Mouse (Mus musculus): ENCODE results near the gene Gnl3l. TPM values are rescaled to one million over a fixed set of nuclear protein-coding genes. Genes with fewer than 3 reads are reported as not detected.
A peak's percentile ranks its signal among the peaks of the same experiment; 100 is the strongest.

Gnl3l gene
- polyA plus RNA-seq, 1 experiment from 2014 or later, result 61.1 TPM

DNA sequence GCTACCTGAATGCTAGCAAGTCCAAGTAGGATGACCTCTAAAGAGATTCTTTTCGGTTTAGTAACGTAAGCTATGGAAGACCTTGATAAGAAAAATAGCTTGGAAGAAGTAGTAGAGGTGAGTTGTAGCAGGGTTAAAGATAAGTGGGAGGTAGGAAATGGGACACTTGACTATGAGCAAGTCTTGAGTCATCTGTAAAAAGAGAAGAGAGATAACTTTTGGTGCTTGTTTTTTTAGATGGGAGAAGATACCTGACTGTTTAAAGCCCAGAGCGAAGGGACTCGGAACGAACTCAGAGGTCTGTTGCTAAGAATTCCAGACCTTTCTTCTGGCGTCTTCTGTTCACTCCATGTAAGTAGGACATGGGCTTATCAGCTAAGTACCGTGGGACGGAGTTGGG is 28.7 kb upstream of the Gnl3l start, which contains the start of gene Fgd1:
Fgd1 (plus strand) TSS at position 301 of the 400 bp plus-strand sequence.
- Histone ChIP-seq H3K27me3 (replicated peaks) (no peaks in the 10 kb centered on the region), H3K4me1 (peaks cover 15% of the 10 kb centered on the region), H3K9ac (peak within 1 kb of the TSS; percentile 81), H3K36me3 (no peaks in the 10 kb centered on the region), H3K27ac (peak within 1 kb of the TSS; percentile 72), H3K4me3 (peak within 1 kb of the TSS; percentile 66), H3K9me3 (no peaks in the 10 kb centered on the region), H3K4me2 (replicated peaks) (peak within 1 kb of the TSS; percentile 68)
- no peak for ATAC-seq (ENCODE audit: low FRiP score, low read depth)
- 96% methylated on average over 8 of the region's 8 CpGs for WGBS

DNA sequence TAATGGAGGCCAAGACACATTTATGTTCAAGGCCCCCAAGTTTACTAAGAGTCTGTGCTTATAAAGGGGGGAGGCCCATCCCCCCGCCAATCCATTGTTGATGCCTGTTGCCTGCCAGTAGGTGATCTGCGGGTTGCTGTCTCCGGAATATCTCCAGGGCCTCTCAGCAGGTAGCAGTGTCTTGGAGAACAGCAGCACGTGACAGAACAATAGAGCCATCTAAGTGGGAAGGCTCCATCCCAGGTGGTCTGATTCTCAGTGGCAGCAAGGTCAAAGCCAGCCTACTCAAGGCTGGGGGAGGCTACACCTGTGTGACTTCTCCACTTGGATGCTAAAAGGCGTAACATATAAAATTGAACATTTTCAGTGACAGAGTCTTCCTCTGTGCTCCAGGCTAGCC is 24.1 kb upstream of the Gnl3l start:
- Histone ChIP-seq H3K27ac (no peak overlapping the region), H3K9ac (no peak overlapping the region), H3K4me1 (no peaks in the 10 kb centered on the region), H3K4me3 (no peak overlapping the region), H3K36me3 (no peaks in the 10 kb centered on the region), H3K9me3 (no peaks in the 10 kb centered on the region), H3K27me3 (replicated peaks) (no peaks in the 10 kb centered on the region), H3K4me2 (replicated peaks) (no peak overlapping the region)
- WGBS, result 46% methylated on average over 5 of the region's 5 CpGs
- ATAC-seq (ENCODE audit: low FRiP score, low read depth), result no peak

DNA sequence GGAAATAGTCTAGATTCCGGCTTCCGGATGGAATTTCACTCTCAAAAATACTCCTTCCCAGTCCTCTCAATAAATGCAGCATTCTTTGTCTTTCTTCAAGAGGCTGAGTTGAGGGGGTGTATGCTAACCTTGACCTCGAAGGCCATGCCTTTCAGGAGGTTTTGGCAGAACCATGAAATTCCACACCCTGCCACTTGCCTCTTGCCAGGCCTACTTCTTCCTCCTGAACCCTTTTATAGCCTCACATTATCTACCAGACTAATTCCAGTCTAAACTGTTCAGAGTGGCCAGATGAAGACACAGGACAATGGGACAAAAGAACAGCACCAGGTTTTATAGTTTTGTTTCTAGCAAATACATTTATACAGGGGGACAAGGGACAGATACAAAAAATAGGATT is 14.3 kb upstream of the Gnl3l start:
- 70% methylated on average over 3 of the region's 3 CpGs for WGBS
- Histone ChIP-seq H3K27me3 (replicated peaks) (no peaks in the 10 kb centered on the region), H3K36me3 (no peaks in the 10 kb centered on the region), H3K9ac (no peak overlapping the region), H3K27ac (no peak overlapping the region), H3K4me1 (no peaks in the 10 kb centered on the region), H3K4me2 (replicated peaks) (no peak overlapping the region), H3K4me3 (no peak overlapping the region), H3K9me3 (no peaks in the 10 kb centered on the region)
- ATAC-seq (ENCODE audit: low FRiP score, low read depth), result no peak

DNA sequence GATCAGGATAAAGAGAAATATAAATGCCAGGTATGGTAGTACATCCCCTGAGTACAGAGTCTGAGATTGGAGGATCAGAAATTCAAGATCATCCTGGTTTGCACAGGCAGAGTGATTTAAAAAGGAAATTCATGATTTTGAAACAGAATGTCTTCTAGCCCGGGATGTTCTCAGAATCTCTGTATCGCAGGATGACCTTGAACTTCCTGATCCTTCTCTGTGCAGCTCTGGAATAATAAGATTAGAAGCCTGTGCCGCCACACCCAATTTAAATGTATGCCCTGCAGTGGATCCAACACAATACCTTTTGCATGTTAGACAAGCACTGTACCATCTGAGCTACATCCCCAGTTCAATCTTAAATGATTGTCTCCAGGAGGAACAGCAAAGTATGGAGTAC is 1.7 kb upstream of the Gnl3l start:
- Histone ChIP-seq H3K9me3 (no peaks in the 10 kb centered on the region), H3K4me1 (no peaks in the 10 kb centered on the region), H3K9ac (no peak overlapping the region), H3K36me3 (no peaks in the 10 kb centered on the region), H3K27me3 (replicated peaks) (no peaks in the 10 kb centered on the region), H3K27ac (no peak overlapping the region), H3K4me2 (replicated peaks) (peak overlapping the region; percentile 59; the same call in 1 of the 2 replicates), H3K4me3 (no peak overlapping the region)
- WGBS, result 83% methylated on average over 3 of the region's 3 CpGs
- ATAC-seq (ENCODE audit: low FRiP score, low read depth), result no peak

DNA sequence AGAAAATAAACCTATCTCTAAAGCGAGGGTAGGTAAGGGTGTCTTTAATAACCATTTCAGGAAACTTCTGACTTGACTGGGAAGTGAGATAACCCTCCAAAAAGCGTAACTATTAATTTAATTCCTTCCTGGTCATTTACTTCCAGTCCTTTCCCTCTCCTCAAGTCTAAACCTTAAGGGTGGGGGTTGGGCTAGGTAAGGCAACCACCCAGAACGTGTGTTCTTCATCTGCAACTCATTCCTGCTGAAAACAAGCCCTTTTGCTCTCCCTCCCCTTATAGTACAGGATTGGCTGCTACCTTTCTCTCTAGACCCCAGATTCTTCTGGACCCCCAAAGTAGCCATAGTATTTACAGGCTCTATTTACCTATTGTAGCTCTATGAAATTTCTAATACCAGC is 775 bp upstream of the Gnl3l start:
- 12% methylated on average over 3 of the region's 3 CpGs for WGBS
- no peaks in the 10 kb centered on the region for H3K4me1 ChIP-seq
- peak overlapping the region; percentile 59 for H3K4me2 ChIP-seq (replicated peaks)
- H3K27ac ChIP-seq, result no peak overlapping the region
- H3K27me3 ChIP-seq (replicated peaks), result no peaks in the 10 kb centered on the region
- ATAC-seq (ENCODE audit: low FRiP score, low read depth), result no peak
- H3K4me3 ChIP-seq, result peak overlapping the region; percentile 39
- 0 out of 2 replicates have a peak overlapping the region, but pooled peaks have one; percentile 26 for H3K9ac ChIP-seq
- no peaks in the 10 kb centered on the region for H3K36me3 ChIP-seq
- H3K9me3 ChIP-seq, result no peaks in the 10 kb centered on the region

DNA sequence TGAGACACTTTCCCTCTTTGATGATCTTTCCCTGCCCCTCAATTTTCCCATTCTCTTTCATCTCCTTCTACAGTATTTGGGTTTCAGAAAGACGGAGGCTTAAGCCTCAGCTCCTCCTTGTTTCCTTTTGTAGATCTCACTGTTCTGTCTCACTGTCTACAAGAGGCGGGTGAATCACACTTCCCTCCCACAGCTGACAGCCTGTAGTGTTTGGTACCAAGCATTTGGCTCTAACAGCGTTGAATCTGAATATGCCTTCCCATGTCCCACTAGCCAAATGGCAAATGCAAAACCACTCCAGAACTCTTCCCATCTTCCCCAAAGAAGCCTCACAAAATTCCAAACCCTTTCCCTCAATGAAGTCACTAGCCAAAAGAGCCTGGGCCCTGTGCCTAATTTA is 20.3 kb downstream of the Gnl3l start:
- H3K4me1 ChIP-seq, result no peaks in the 10 kb centered on the region
- no peak overlapping the region for H3K27ac ChIP-seq
- peaks cover 42% of the 10 kb centered on the region; the same call in 1 of the 2 replicates for H3K36me3 ChIP-seq
- 93% methylated on average over 3 of the region's 3 CpGs for WGBS
- ATAC-seq (ENCODE audit: low FRiP score, low read depth), result no peak
- no peak overlapping the region for H3K9ac ChIP-seq
- H3K27me3 ChIP-seq (replicated peaks), result no peaks in the 10 kb centered on the region
- H3K9me3 ChIP-seq, result no peaks in the 10 kb centered on the region
- no peak overlapping the region for H3K4me2 ChIP-seq (replicated peaks)
- no peak overlapping the region for H3K4me3 ChIP-seq

DNA sequence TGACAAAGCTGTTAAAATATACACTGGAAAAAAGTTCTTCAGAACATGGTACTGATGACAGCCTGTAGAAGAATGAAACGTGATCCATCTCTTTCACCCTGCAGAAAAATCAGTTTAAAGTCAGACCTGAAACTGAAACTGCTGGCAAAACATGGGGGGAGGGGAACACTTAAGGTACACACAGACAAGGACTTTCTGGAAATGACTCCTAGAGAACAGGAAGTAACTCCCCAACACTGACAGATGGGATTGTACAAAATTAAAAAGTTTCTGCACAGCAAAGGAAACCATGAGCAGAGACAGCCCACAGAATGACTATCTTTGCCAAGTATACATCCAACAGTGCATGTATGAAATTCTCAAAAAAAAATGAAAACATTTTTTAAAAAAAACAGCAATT is 35.5 kb downstream of the Gnl3l start:
- Histone ChIP-seq H3K4me3 (no peak overlapping the region), H3K9ac (no peak overlapping the region), H3K4me1 (no peaks in the 10 kb centered on the region), H3K27me3 (replicated peaks) (no peaks in the 10 kb centered on the region), H3K4me2 (replicated peaks) (no peak overlapping the region), H3K36me3 (peaks cover 20% of the 10 kb centered on the region), H3K27ac (no peak overlapping the region), H3K9me3 (no peaks in the 10 kb centered on the region)
- no peak for ATAC-seq (ENCODE audit: low FRiP score, low read depth)
- WGBS, result 88% methylated on average over 1 of the region's 1 CpGs

DNA sequence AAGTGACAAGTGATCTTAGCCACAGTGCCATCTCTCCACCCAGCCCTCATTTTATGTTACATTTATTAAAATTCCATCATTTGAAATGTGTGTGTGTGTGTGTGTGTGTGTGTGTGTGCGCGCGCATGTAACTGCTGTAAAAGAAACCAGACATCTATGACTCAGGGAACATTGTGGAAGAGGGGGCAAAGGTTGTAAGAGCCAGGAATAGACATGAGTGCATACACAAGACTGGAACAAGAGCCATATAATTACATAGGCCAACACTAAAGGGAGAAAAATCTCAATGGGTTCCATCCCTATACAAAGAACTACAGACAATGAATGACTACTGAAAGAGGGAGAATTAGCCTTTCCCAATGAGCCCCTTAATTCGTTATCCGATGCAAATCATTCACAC is 41.7 kb downstream of the Gnl3l start:
- no peaks in the 10 kb centered on the region for H3K36me3 ChIP-seq
- no peaks in the 10 kb centered on the region for H3K4me1 ChIP-seq
- no peaks in the 10 kb centered on the region for H3K9me3 ChIP-seq
- H3K9ac ChIP-seq, result no peak overlapping the region
- no peak overlapping the region for H3K27ac ChIP-seq
- no peak for ATAC-seq (ENCODE audit: low FRiP score, low read depth)
- H3K27me3 ChIP-seq (replicated peaks), result no peaks in the 10 kb centered on the region
- H3K4me3 ChIP-seq, result no peak overlapping the region
- WGBS, result 87% methylated on average over 5 of the region's 5 CpGs
- no peak overlapping the region for H3K4me2 ChIP-seq (replicated peaks)

DNA sequence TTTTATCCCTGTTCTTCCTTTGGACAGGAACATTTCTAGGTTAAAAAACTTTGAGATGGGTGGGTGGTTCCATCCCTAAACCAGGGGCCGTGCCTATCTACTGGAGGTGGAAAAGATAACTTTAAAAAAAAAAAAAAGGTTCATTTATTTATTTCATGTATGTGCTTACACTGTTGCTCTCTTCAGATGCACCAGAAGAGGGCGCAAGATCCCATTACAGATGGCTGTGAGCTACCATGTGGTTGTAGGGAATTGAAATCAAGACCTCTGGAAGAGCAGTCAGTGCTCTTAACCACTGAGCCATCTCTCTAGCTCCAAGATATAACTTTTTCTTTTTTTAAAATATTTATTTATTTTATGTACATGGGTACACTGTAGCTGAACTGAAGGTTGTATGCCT is 54.1 kb downstream of the Gnl3l start:
- no peaks in the 10 kb centered on the region for H3K36me3 ChIP-seq
- 48% methylated on average over 2 of the region's 2 CpGs for WGBS
- no peak for ATAC-seq (ENCODE audit: low FRiP score, low read depth)

DNA sequence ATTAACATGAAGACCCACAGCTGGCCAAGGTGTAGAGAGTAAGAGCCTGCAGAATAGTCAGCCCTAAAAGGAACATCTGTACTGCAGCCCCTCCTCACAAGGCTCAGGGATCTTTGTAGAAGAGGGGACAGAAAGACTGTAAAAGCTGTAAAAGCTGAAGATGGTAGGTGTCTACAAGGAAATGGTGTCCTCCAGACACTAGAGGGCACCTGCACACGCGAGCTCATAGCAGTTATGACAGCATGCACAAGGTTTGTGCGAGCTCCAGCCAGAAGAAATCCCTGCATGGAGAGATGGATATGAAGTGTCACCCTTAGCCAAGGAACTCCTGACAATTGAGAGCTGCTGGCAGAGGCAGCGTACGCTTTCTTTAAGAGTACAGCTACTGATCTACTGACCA is 56.4 kb downstream of the Gnl3l start:
- H3K27ac ChIP-seq, result no peak overlapping the region
- H3K9me3 ChIP-seq, result no peaks in the 10 kb centered on the region
- H3K27me3 ChIP-seq (replicated peaks), result no peaks in the 10 kb centered on the region
- H3K4me2 ChIP-seq (replicated peaks), result no peak overlapping the region
- no peak overlapping the region for H3K9ac ChIP-seq
- no peak for ATAC-seq (ENCODE audit: low FRiP score, low read depth)
- no peaks in the 10 kb centered on the region for H3K4me1 ChIP-seq
- no peaks in the 10 kb centered on the region for H3K36me3 ChIP-seq
- no peak overlapping the region for H3K4me3 ChIP-seq
- WGBS, result 62% methylated on average over 5 of the region's 5 CpGs

More for the DNA sequence above, 54.1 kb downstream of the Gnl3l start:
- Histone ChIP-seq H3K4me2 (replicated peaks) (no peak overlapping the region), H3K27ac (no peak overlapping the region), H3K9ac (no peak overlapping the region), H3K27me3 (replicated peaks) (no peaks in the 10 kb centered on the region), H3K4me3 (no peak overlapping the region), H3K9me3 (no peaks in the 10 kb centered on the region), H3K4me1 (no peaks in the 10 kb centered on the region)

DNA sequence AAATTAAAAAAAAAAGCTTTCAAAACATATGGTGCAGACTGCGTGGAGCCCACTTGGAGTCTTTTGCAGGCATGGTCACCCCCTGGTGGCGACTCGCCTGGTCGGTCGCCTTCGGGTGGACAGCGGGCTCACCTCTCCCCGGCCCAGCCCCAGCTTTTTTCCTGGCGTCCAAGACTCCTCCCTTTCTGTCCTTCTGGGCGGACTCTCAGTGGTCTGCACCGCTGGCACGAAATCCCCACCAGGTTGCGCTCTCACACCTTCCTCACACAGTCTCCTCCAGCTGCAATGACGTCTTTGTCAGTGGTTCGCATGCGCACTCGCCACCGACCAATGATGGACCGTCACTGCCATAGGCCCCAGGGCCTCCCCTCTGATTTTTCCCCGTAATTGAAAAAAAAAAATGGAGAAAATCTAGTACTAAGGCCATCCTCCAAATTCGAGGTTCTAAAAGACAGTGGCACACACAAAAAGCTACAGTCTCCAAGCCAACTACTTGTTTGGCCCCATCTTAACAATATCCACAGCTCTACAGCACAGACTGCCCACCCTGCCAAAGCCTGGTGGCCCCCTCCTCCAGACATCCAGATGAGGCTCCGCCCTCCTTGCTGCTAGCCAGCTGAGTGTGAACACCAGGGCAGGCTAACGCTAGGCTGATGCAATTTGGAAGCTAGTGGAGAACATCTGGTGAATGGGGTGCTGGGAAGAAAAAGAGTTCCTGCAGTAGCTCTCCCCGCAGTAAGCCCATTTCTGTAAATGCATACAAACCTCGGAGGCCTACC is 60.4 kb downstream of the Gnl3l start:
- H3K4me2 ChIP-seq (replicated peaks), result peak overlapping the region; percentile 44
- 20% methylated on average over 25 of the region's 25 CpGs for WGBS
- no peaks in the 10 kb centered on the region for H3K36me3 ChIP-seq
- no peaks in the 10 kb centered on the region for H3K27me3 ChIP-seq (replicated peaks)
- no peak overlapping the region for H3K9ac ChIP-seq
- H3K4me3 ChIP-seq, result no peak overlapping the region
- peak; percentile 95 for ATAC-seq (ENCODE audit: low FRiP score, low read depth)
- H3K4me1 ChIP-seq, result no peaks in the 10 kb centered on the region
- no peaks in the 10 kb centered on the region for H3K9me3 ChIP-seq
- no peak overlapping the region for H3K27ac ChIP-seq

DNA sequence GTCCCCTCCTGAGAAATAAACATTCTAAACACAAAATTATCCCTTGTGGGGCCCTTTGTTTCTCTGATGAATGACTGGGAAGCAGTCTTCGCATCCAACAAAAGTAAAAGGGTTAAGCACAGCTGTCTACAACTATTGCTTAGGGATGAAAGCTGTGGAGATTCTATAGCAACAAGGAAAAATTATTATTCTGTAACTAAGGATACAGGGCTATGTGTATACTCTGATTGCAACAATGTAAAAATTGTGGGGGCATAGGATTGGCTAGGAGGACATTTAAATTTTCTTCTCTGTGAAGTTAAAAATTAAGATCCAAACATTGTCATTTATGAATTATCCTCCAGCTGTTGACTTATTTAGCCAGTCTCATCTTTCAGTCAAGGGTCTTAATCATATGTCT is 61.1 kb downstream of the Gnl3l start:
- Histone ChIP-seq H3K9me3 (no peaks in the 10 kb centered on the region), H3K36me3 (no peaks in the 10 kb centered on the region), H3K4me3 (no peak overlapping the region), H3K4me1 (no peaks in the 10 kb centered on the region), H3K9ac (no peak overlapping the region), H3K4me2 (replicated peaks) (peak overlapping the region; percentile 44), H3K27ac (no peak overlapping the region), H3K27me3 (replicated peaks) (no peaks in the 10 kb centered on the region)
- WGBS, result 44% methylated on average over 1 of the region's 1 CpGs
- peak; percentile 27; the same call in 1 of the 2 replicates for ATAC-seq (ENCODE audit: low FRiP score, low read depth)

DNA sequence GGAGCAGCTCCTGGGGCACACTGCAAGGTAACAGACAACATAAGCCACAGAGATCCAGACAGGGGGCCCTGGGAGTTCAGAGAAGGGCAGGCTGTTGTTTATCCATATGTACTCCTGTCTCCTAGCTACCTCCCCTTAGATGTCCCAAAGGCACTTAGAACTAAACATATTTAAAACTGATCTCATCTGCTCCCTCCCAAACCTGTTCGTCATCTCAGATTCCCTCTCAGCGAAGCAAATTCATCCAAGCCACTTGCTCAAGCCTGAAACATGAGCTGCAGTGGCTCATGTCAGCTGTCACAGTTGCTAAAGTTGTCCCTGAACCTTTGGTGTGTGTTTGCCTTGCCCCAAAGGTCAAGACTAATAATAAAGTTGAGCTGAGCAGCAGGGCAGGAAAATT is 61.7 kb downstream of the Gnl3l start:
- no peaks in the 10 kb centered on the region for H3K27me3 ChIP-seq (replicated peaks)
- no peaks in the 10 kb centered on the region for H3K4me1 ChIP-seq
- no peak overlapping the region for H3K4me2 ChIP-seq (replicated peaks)
- no peak overlapping the region for H3K9ac ChIP-seq
- H3K27ac ChIP-seq, result no peak overlapping the region
- 51% methylated on average over 2 of the region's 2 CpGs for WGBS
- no peak for ATAC-seq (ENCODE audit: low FRiP score, low read depth)
- no peaks in the 10 kb centered on the region for H3K9me3 ChIP-seq
- no peaks in the 10 kb centered on the region for H3K36me3 ChIP-seq
- H3K4me3 ChIP-seq, result no peak overlapping the region

All from neural tube, embryonic 12.5 days (tissue).